Mouse (Mus musculus) intestine, postnatal 0 days (tissue): ENCODE measurements at regions not wholly inside any gene's neighbourhood (a gene's known extent, or its start where the extent isn't known, plus 50 kb on each side); places are given as distances from the start of the nearest gene placed in this dataset.

Source experiments
- ATAC-seq: fragments of 200-750 bp; cut with Nextera tagmentation; 2 replicates; pipeline ENCODE4 v1.8.0; 2017; ENCODE audit warnings: mild to moderate bottlenecking, moderate TSS enrichment, moderate library complexity
- H3K27ac ChIP-seq: fragments of 300-500 bp; sonication (generic); 2 replicates; pipeline ENCODE4 v1.5.1; 2014; ENCODE audit warnings: mild to moderate bottlenecking, low read depth, low read length, moderate library complexity
- H3K27me3 ChIP-seq: fragments of 300-500 bp; sonication (generic); replicated peaks from 2 replicates; pipeline ENCODE4 v1.6.1; 2014; ENCODE audit warnings: low read length, mixed read lengths; ENCODE audit not compliant: control insufficient read depth, insufficient read depth
- H3K36me3 ChIP-seq: fragments of 300-500 bp; sonication (generic); 2 replicates; pipeline ENCODE4 v1.6.1; 2014; ENCODE audit warnings: mild to moderate bottlenecking, moderate library complexity; ENCODE audit not compliant: control insufficient read depth, insufficient read depth
- H3K4me1 ChIP-seq: fragments of 300-500 bp; sonication (generic); replicated peaks from 2 replicates; pipeline ENCODE4 v1.6.1; 2014; ENCODE audit warnings: antibody characterized with exemption, low read length, mixed read lengths; ENCODE audit not compliant: control insufficient read depth, insufficient read depth
- H3K4me2 ChIP-seq: fragments of 300-500 bp; sonication (generic); replicated peaks from 2 replicates; pipeline ENCODE4 v1.6.1; 2014; ENCODE audit warnings: low read depth, mild to moderate bottlenecking, moderate library complexity
- H3K4me3 ChIP-seq: fragments of 300-500 bp; sonication (generic); 2 replicates; pipeline ENCODE4 v1.5.1; 2014; ENCODE audit warnings: low read depth, low read length
- H3K9ac ChIP-seq: fragments of 300-500 bp; sonication (generic); 2 replicates; pipeline ENCODE4 v1.6.1; 2014; ENCODE audit warnings: mild to moderate bottlenecking, low read depth, low read length
- H3K9me3 ChIP-seq: fragments of 300-500 bp; sonication (generic); 2 replicates; pipeline ENCODE4 v1.6.1; 2016; ENCODE audit warnings: mixed run types; ENCODE audit not compliant: control insufficient read depth
- CTCF ChIP-seq: sonication (generic); IDR thresholded peaks from 2 replicates; pipeline ENCODE4 v1.5.1; 2016; ENCODE audit warnings: low read depth, mild to moderate bottlenecking, control low read depth, antibody characterized with exemption, moderate library complexity
- WGBS: fragments of 180-500 bp; shearing (Covaris S2); extraction: QIAGEN DNeasy Blood & Tissue Kit; methylation state at CpG from one replicate; pipeline ENCODE4 v1.1.7; 2014; 5-methylcytosine and 5-hydroxymethylcytosine counted together

DNA sequence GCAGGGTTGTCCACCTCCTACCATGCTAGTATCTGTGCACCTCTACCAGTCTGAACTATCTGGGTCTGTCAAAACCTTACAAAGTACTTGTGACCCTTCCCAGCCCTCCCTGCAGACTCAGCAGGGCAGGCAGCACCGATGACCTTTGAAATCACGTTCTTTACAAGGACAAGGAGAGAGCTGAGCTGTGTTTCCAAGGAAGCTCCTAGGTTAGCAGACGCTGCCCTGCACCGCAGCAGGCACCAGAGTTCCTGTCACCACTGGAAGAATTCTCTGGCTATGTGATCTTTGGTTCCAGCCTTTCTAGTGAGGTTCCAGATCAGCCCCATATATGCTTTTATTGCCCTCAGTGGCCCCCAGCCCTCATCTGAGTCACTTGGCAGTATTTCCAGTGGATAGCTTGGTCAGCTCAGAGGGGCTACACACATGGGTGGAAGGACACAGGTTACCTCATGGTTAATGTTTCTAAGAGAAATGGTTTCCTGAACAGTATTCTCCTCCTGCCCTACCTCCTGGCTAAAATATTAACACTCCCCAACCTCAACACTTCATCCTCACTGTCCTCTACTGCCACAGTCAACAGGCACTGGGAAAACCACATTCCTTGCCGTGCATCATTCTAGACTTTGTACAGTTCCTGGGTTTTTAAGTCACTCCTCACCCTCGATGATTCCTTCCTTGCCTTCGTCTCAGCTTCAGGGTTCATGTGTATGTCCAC, 251.2 kb upstream of the Gli3 start:
- no peak overlapping the region for H3K4me2 ChIP-seq
- H3K4me1 ChIP-seq: no peaks in the 10 kb centered on the region
- ATAC-seq: no peak
- H3K9me3 ChIP-seq: no peaks in the 10 kb centered on the region
- H3K27me3 ChIP-seq: no peaks in the 10 kb centered on the region
- no peak overlapping the region for H3K4me3 ChIP-seq
- H3K9ac ChIP-seq: no peak overlapping the region
- H3K36me3 ChIP-seq: no peaks in the 10 kb centered on the region
- WGBS: 75% methylated on average over 7 of the region's 7 CpGs
- no peak overlapping the region for H3K27ac ChIP-seq
- TF ChIP-seq CTCF: no peak

DNA sequence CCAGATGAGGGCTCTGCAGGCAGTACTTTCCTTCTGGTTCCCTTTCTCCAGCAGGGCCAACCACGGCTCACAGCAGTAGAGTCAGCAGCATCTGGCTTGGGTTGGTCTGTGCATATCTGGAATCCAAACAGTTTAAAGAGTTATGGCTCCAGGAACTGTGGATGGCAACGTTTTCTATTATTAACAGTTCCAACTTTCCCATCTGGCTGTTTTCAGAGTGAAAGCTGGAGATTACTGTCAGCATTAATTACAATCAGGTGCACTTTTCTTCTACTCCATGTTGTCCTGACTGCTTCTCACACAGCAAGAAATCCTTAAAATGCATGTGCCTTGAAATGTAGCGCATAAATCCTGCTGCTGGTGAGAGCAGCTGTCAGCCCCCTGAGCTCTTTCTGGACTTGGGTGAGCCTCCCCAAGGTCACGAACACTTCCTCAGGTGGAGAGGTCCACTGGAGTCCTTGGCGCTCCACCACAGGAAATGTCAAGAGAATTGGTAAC, 250.6 kb upstream of the Gli3 start:
- Histone ChIP-seq H3K9ac (no peak overlapping the region), H3K36me3 (no peaks in the 10 kb centered on the region), H3K9me3 (no peaks in the 10 kb centered on the region), H3K4me3 (no peak overlapping the region), H3K27ac (no peak overlapping the region), H3K27me3 (no peaks in the 10 kb centered on the region), H3K4me1 (no peaks in the 10 kb centered on the region), H3K4me2 (no peak overlapping the region)
- no peak for ATAC-seq
- WGBS: 56% methylated on average over 5 of the region's 5 CpGs
- peak; percentile 37 for TF ChIP-seq CTCF

DNA sequence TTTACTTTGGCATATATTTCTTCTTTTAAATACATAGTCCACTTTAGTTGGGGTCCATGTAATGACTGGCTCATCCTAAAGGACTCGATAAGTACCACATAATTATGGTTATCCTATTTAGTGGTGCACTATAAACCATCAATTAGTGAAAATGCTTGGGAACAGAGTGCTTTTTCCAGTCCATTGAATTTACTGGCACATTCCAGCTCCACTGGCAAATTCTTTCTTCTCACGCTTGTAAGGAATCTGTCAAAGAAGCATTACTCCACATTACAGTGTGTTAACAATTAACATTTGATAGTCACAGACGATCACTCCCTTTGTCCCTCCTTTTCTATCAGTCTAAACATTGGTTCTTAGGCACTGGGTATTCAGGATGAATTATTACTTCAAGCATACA, 241.7 kb upstream of the Gli3 start:
- Histone ChIP-seq H3K27ac (no peak overlapping the region), H3K36me3 (no peaks in the 10 kb centered on the region), H3K4me1 (no peaks in the 10 kb centered on the region), H3K9me3 (no peaks in the 10 kb centered on the region), H3K27me3 (no peaks in the 10 kb centered on the region), H3K4me2 (no peak overlapping the region), H3K9ac (no peak overlapping the region), H3K4me3 (no peak overlapping the region)
- ATAC-seq: no peak
- 51% methylated on average over 3 of the region's 3 CpGs for WGBS
- TF ChIP-seq CTCF: no peak

- Histone ChIP-seq H3K9ac (no peak overlapping the region), H3K4me3 (no peak overlapping the region), H3K4me1 (no peaks in the 10 kb centered on the region), H3K9me3 (no peaks in the 10 kb centered on the region), H3K27ac (no peak overlapping the region), H3K27me3 (no peaks in the 10 kb centered on the region), H3K36me3 (no peaks in the 10 kb centered on the region), H3K4me2 (no peak overlapping the region)
- 50% methylated on average over 1 of the region's 1 CpGs for WGBS
- TF ChIP-seq CTCF: no peak
- ATAC-seq: no peak
Measured at GRCm38 (mm10) chr13:15227641-15228040, 235.4 kb upstream of the Gli3 start.
